7 mouse cellular contexts compared by ENCODE assay signal in the genomic region with DNA sequence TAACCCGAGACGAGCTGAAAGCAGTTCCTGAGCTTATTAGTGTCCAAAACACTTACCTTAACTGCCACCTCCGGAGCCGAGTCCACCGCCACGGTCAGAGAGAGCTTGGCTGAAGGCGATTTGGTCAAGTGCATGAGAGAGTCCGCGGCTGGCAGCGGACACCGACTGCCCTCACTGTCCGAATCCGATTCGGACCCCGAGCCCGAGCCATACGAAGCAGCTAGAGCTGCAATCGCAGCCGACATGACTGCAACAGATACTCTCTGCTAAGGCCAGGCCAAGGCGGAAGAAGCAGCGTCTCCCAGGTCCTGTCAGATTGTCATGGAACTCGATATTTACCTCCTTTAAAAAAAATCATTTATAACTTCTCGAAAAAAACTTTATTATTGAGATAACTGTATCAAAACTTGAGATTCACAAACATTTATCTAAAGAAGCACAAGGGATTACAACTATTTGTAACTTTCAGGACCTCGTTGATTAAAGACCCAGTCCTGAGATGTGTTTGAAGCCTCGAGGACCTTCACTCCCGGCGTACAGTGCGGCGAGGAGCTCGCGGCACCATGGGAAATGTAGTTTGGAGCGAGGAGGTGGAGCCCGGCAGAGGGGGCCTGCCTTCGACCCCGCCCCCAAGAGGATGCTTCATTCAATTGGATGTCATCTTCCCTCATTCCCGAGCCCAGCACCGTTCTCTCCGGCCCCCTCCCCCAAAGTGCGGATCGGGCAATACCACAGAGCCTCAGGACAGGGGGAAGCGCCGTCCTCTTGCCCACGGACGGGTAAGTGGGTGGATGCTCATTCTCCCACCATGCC. TPM values are rescaled to one million over a fixed set of nuclear protein-coding genes. Genes with fewer than 3 reads are reported as not detected.
DNase-seq lines count a peak whose midpoint lies in the region; ATAC-seq lines count a peak whose summit lies in the region.

TSS of gene Cdc40 (minus strand) at position 481 of the 813 bp plus-strand sequence.
TSS of gene Wasf1 (plus strand) at position 645 of the 813 bp plus-strand sequence.

- 0 out of 2 replicates have a peak, but pooled peaks cover 2% of the 10 kb centered on the region for H3K4me1 ChIP-seq in intestine, embryonic 15.5 days (replicated peaks)
- H3K4me1 ChIP-seq in midbrain, embryonic 10.5 days = peaks cover 36% of the 10 kb centered on the region

- H3K9ac ChIP-seq in intestine, embryonic 15.5 days = peak within 1 kb of the TSS; percentile 84

- H3K4me2 ChIP-seq in intestine, embryonic 15.5 days (replicated peaks) = peak within 1 kb of the TSS; percentile 89

- peak within 1 kb of the TSS; percentile 90 for H3K4me3 ChIP-seq in intestine, embryonic 15.5 days (replicated peaks)
- H3K4me3 ChIP-seq in midbrain, embryonic 10.5 days = peak within 1 kb of the TSS; percentile 85

- no peaks in the 10 kb centered on the region for H3K27me3 ChIP-seq in intestine, embryonic 15.5 days (replicated peaks)
- H3K27me3 ChIP-seq in midbrain, embryonic 10.5 days (ENCODE audit: low read depth, poor library complexity, severe bottlenecking) = no peaks in the 10 kb centered on the region

- intact Hi-C loops in gastrocnemius, postnatal 36 days (cut with DNase I) = loop anchor here (5.0 to 10.0 kb wide), 2 partner anchors 198 to 231 kb away; partner anchors contain the start of gene Mettl24
- intact Hi-C loops in left cerebral cortex, postnatal 25 days (cut with DNase I) = loop anchor here (2.0 to 5.0 kb wide), 4 partner anchors 89 to 231 kb away; partner anchors contain the start of gene Mettl24

- DNase-seq in adrenal gland, adult 2 months = peak; percentile 99
- DNase-seq in embryo, embryonic 11.5 days (ENCODE audit: low read depth, low spot score) = peak; percentile 95
- DNase-seq in gastrocnemius, postnatal 36 days = peak; percentile 85 to 92
- DNase-seq in left cerebral cortex, postnatal 25 days (ENCODE audit: low spot score in 2 of 2) = peak; percentile 98 to 99
- DNase-seq in midbrain, embryonic 10.5 days (ENCODE audit: low spot score) = peak; percentile 97
- DNase-seq in right cerebral cortex, postnatal 4 days = peak; percentile 97

- no peaks in the 10 kb centered on the region for H3K9me3 ChIP-seq in intestine, embryonic 15.5 days
- H3K9me3 ChIP-seq in midbrain, embryonic 10.5 days (replicated peaks) = no peaks in the 10 kb centered on the region

- H3K27ac ChIP-seq in intestine, embryonic 15.5 days = peak within 1 kb of the TSS; percentile 91
- H3K27ac ChIP-seq in midbrain, embryonic 10.5 days (replicated peaks) = peak within 1 kb of the TSS; percentile 99

- under 1% methylated on average over 44 of the region's 44 CpGs for WGBS in intestine, embryonic 15.5 days
- under 1% methylated on average over 44 of the region's 44 CpGs for WGBS in midbrain, embryonic 10.5 days

- no peaks in the 10 kb centered on the region for H3K36me3 ChIP-seq in intestine, embryonic 15.5 days
- H3K36me3 ChIP-seq in midbrain, embryonic 10.5 days = peaks cover 14% of the 10 kb centered on the region; the same call in 1 of the 2 replicates

- peak; percentile 98 for ATAC-seq in intestine, embryonic 15.5 days

RNA-seq across cellular contexts. Expression of gene Cdc40, which starts in this region (rescaled TPM):
- 10 to 100 TPM; 21.8 to 24.9 TPM for total RNA-seq in adrenal gland, adult 2 months (2021)
- polyA plus RNA-seq in adrenal gland, adult 2 months (2012; rRNA removed) = 13.4 and 17.5 TPM in 2 replicates
- total RNA-seq in gastrocnemius, postnatal 36 days (2021) = 1 to 10 TPM; 5.3 to 6.5 TPM
- polyA plus RNA-seq in intestine, embryonic 15.5 days (2015; fragmentation: Nextera tagmentation; extraction: Ambion mirVana) = 26.8 and 29.7 TPM in 2 replicates
- total RNA-seq in left cerebral cortex, postnatal 25 days (2021) = 10 to 100 TPM; 42.9 to 48.6 TPM
- polyA plus RNA-seq in midbrain, embryonic 10.5 days (2016; fragmentation: Nextera tagmentation; extraction: Ambion mirVana) = 34.1 and 34.8 TPM in 2 replicates

RNA-seq across cellular contexts. Expression of gene Wasf1, which starts in this region (rescaled TPM):
- 1 to 10 TPM; 4.6 to 5.8 TPM for total RNA-seq in adrenal gland, adult 2 months (2021)
- polyA plus RNA-seq in adrenal gland, adult 2 months (2012; rRNA removed) = 2.7 and 3.4 TPM in 2 replicates
- total RNA-seq in gastrocnemius, postnatal 36 days (2021) = under 1 TPM; 0.42 to 0.43 TPM
- 12.4 and 14.8 TPM in 2 replicates for polyA plus RNA-seq in intestine, embryonic 15.5 days (2015; fragmentation: Nextera tagmentation; extraction: Ambion mirVana)
- total RNA-seq in left cerebral cortex, postnatal 25 days (2021) = 100 to 1,000 TPM; 286 to 288 TPM
- polyA plus RNA-seq in midbrain, embryonic 10.5 days (2016; fragmentation: Nextera tagmentation; extraction: Ambion mirVana) = 52.9 and 61.0 TPM in 2 replicates

Comparison
In these comparisons a context has a peak if more than half of its experiments do, and no peak if none do; other contexts are left out.
1. Peak in every context shown above with its lines: DNase-seq, ATAC-seq, H3K4me3 ChIP-seq and H3K27ac ChIP-seq.
2. RNA of gene Wasf1 (total RNA-seq): 286 to 288 TPM in left cerebral cortex, postnatal 25 days; 4.6 to 5.8 TPM in adrenal gland, adult 2 months and 0.42 to 0.43 TPM in gastrocnemius, postnatal 36 days; every median in the first group is over 10 times any median in the second.